Mouse (Mus musculus): ENCODE results near the gene Celf3.

GRCm38 (mm10) chr3:94526731-94527130 lies 48.6 kb downstream of the Celf3 start:
- no peak for TF ChIP-seq CTCF (IDR thresholded peaks at IDR 0.05; ENCODE audit: extremely low read depth, insufficient read depth, insufficient read length, insufficient replicate concordance)
- no peak for TF ChIP-seq POLR2A (IDR thresholded peaks at IDR 0.05; ENCODE audit: low read depth, low read length)

All from spleen, adult 2 months (tissue).